9 mouse cellular contexts compared by ENCODE assay signal in genomic region chr3:14887686-14888295, GRCm38 (mm10). TPM values are rescaled to one million over a fixed set of nuclear protein-coding genes. Genes with fewer than 3 reads are reported as not detected.
DNase-seq lines count a peak whose midpoint lies in the region; ATAC-seq and TF ChIP-seq lines count a peak whose summit lies in the region.
"Had no signal": no experiment of that assay in that cellular context is flagged by ENCODE, and none has a peak within 500 bp of the region (broad histone marks: within the 10 kb centered on the region; RNA-seq: fewer than 3 reads in every experiment).

No protein-coding gene starts in this region.

- H3K9ac ChIP-seq in kidney, embryonic 16.5 days (replicated peaks; ENCODE audit: low read length), result no peak overlapping the region
- H3K9ac ChIP-seq in embryonic facial prominence, embryonic 14.5 days (ENCODE audit: low read depth, low read length), result no peak overlapping the region
- H3K9ac ChIP-seq in liver, embryonic 15.5 days, result peak overlapping the region; percentile 99
- H3K9ac ChIP-seq in neural tube, embryonic 15.5 days (replicated peaks), result no peak overlapping the region
- H3K9ac ChIP-seq in intestine, postnatal 0 days (ENCODE audit: low read depth, low read length), result no peak overlapping the region
- H3K9ac ChIP-seq: limb, embryonic 12.5 days had no signal

- no peaks in the 10 kb centered on the region; the same call in 1 of the 2 replicates for H3K27me3 ChIP-seq in kidney, embryonic 16.5 days (ENCODE audit: insufficient read depth, low read length)
- peaks cover 19% of the 10 kb centered on the region for H3K27me3 ChIP-seq in embryonic facial prominence, embryonic 14.5 days (replicated peaks; ENCODE audit: control insufficient read depth, insufficient read depth, low read length)
- H3K27me3 ChIP-seq in liver, embryonic 15.5 days, result no peaks in the 10 kb centered on the region
- H3K27me3 ChIP-seq in neural tube, embryonic 15.5 days (replicated peaks), result no peaks in the 10 kb centered on the region
- H3K27me3 ChIP-seq in intestine, postnatal 0 days (replicated peaks; ENCODE audit: control insufficient read depth, insufficient read depth, low read length), result peaks cover 15% of the 10 kb centered on the region

- WGBS in kidney, embryonic 16.5 days, result 80% methylated on average over 10 of the region's 10 CpGs
- 64% methylated on average over 10 of the region's 10 CpGs for WGBS in embryonic facial prominence, embryonic 14.5 days
- 28% methylated on average over 10 of the region's 10 CpGs for WGBS in liver, embryonic 15.5 days (ENCODE audit: insufficient replicate concordance)
- 68% methylated on average over 10 of the region's 10 CpGs for WGBS in neural tube, embryonic 15.5 days
- 69% methylated on average over 10 of the region's 10 CpGs for WGBS in intestine, postnatal 0 days

- H3K4me2 ChIP-seq in kidney, embryonic 16.5 days (replicated peaks; ENCODE audit: low read depth, low read length), result peak overlapping the region; percentile 18; the same call in 1 of the 2 replicates
- no peak overlapping the region; the same call in 1 of the 2 replicates for H3K4me2 ChIP-seq in embryonic facial prominence, embryonic 14.5 days (ENCODE audit: low read depth, low read length)
- H3K4me2 ChIP-seq in liver, embryonic 15.5 days, result peak overlapping the region; percentile 74
- H3K4me2 ChIP-seq in neural tube, embryonic 15.5 days, result peak overlapping the region; percentile 85
- no peak overlapping the region for H3K4me2 ChIP-seq in intestine, postnatal 0 days (replicated peaks; ENCODE audit: low read depth)

- no peak for DNase-seq in kidney, postnatal 14 days
- no peak for DNase-seq in embryonic facial prominence, embryonic 14.5 days (ENCODE audit: low spot score)
- no peak for DNase-seq in right cerebral cortex, adult 18-20 months
- no peak for DNase-seq in B cell, adult 2 months

- no peak for ATAC-seq in kidney, embryonic 16.5 days (ENCODE audit: low FRiP score, low TSS enrichment)
- ATAC-seq in embryonic facial prominence, embryonic 14.5 days (ENCODE audit: low read depth), result no peak
- no peak for ATAC-seq in liver, embryonic 15.5 days (ENCODE audit: insufficient read depth)
- ATAC-seq in neural tube, embryonic 15.5 days (ENCODE audit: low FRiP score), result no peak
- no peak for ATAC-seq in intestine, postnatal 0 days

- peaks cover 14% of the 10 kb centered on the region for H3K4me1 ChIP-seq in kidney, embryonic 16.5 days (ENCODE audit: insufficient read depth, low read length)
- no peaks in the 10 kb centered on the region for H3K4me1 ChIP-seq in embryonic facial prominence, embryonic 14.5 days (ENCODE audit: control insufficient read depth, insufficient read depth, low read length)
- peaks cover 25% of the 10 kb centered on the region for H3K4me1 ChIP-seq in liver, embryonic 15.5 days (replicated peaks)
- peaks cover 9% of the 10 kb centered on the region for H3K4me1 ChIP-seq in neural tube, embryonic 15.5 days
- H3K4me1 ChIP-seq in intestine, postnatal 0 days (replicated peaks; ENCODE audit: control insufficient read depth, insufficient read depth, low read length), result no peaks in the 10 kb centered on the region
- H3K4me1 ChIP-seq: limb, embryonic 12.5 days had no signal

- no peak for TF ChIP-seq CTCF in intestine, postnatal 0 days (IDR thresholded peaks at IDR 0.05; ENCODE audit: low read depth)

- no peaks in the 10 kb centered on the region for H3K36me3 ChIP-seq in kidney, embryonic 16.5 days (ENCODE audit: insufficient read depth, low read length)
- H3K36me3 ChIP-seq in embryonic facial prominence, embryonic 14.5 days (ENCODE audit: control insufficient read depth, insufficient read depth, low read length), result no peaks in the 10 kb centered on the region
- H3K36me3 ChIP-seq in liver, embryonic 15.5 days (replicated peaks), result peaks cover 50% of the 10 kb centered on the region
- no peaks in the 10 kb centered on the region for H3K36me3 ChIP-seq in neural tube, embryonic 15.5 days
- no peaks in the 10 kb centered on the region for H3K36me3 ChIP-seq in intestine, postnatal 0 days (ENCODE audit: control insufficient read depth, insufficient read depth)
- H3K36me3 ChIP-seq: limb, embryonic 12.5 days had no signal

- no peaks in the 10 kb centered on the region for H3K9me3 ChIP-seq in kidney, embryonic 16.5 days (ENCODE audit: low read length)
- H3K9me3 ChIP-seq in embryonic facial prominence, embryonic 14.5 days (ENCODE audit: control insufficient read depth, low read length), result no peaks in the 10 kb centered on the region
- H3K9me3 ChIP-seq in liver, embryonic 15.5 days (replicated peaks), result no peaks in the 10 kb centered on the region
- H3K9me3 ChIP-seq in neural tube, embryonic 15.5 days (replicated peaks), result no peaks in the 10 kb centered on the region
- no peaks in the 10 kb centered on the region for H3K9me3 ChIP-seq in intestine, postnatal 0 days (ENCODE audit: control insufficient read depth)
- H3K9me3 ChIP-seq: limb, embryonic 12.5 days had no signal

- no peak overlapping the region for H3K27ac ChIP-seq in kidney, embryonic 16.5 days (ENCODE audit: low read length)
- no peak overlapping the region for H3K27ac ChIP-seq in embryonic facial prominence, embryonic 14.5 days (replicated peaks; ENCODE audit: low read depth, low read length)
- H3K27ac ChIP-seq in liver, embryonic 15.5 days (replicated peaks), result peak overlapping the region; percentile 99
- H3K27ac ChIP-seq in neural tube, embryonic 15.5 days (replicated peaks), result no peak overlapping the region
- no peak overlapping the region for H3K27ac ChIP-seq in intestine, postnatal 0 days (ENCODE audit: low read depth, low read length)
- H3K27ac ChIP-seq: limb, embryonic 12.5 days had no signal

- H3K4me3 ChIP-seq in kidney, embryonic 16.5 days (ENCODE audit: low read length), result peak overlapping the region; percentile 82
- peak overlapping the region; percentile 10 for H3K4me3 ChIP-seq in embryonic facial prominence, embryonic 14.5 days (ENCODE audit: low read depth, low read length)
- peak overlapping the region; percentile 86 for H3K4me3 ChIP-seq in liver, embryonic 15.5 days (replicated peaks)
- H3K4me3 ChIP-seq in neural tube, embryonic 15.5 days (replicated peaks), result no peak overlapping the region
- H3K4me3 ChIP-seq in intestine, postnatal 0 days (ENCODE audit: low read depth, low read length), result no peak overlapping the region; the same call in 1 of the 2 replicates

RNA-seq across cellular contexts. Expression of gene Car2, which starts 1.7 kb away (rescaled TPM):
- 89.2 and 102 TPM in 2 replicates for polyA plus RNA-seq in kidney, embryonic 16.5 days (2015; fragmentation: Nextera tagmentation; extraction: Ambion mirVana)
- polyA plus RNA-seq in embryonic facial prominence, embryonic 14.5 days (2014; fragmentation: Nextera tagmentation; extraction: Ambion mirVana), result 28.8 and 33.3 TPM in 2 replicates
- 2,386 and 2,474 TPM in 2 replicates for polyA plus RNA-seq in liver, embryonic 15.5 days (2015; fragmentation: Nextera tagmentation; extraction: Ambion mirVana)
- polyA plus RNA-seq in neural tube, embryonic 15.5 days (2015; fragmentation: Nextera tagmentation; extraction: Ambion mirVana), result 25.7 and 28.7 TPM in 2 replicates
- polyA plus RNA-seq in intestine, postnatal 0 days (2015; fragmentation: Nextera tagmentation; extraction: Ambion mirVana), result 28.4 and 39.5 TPM in 2 replicates

RNA-seq across cellular contexts. Expression of gene Car3, which starts 24.5 kb away (rescaled TPM):
- polyA plus RNA-seq in kidney, embryonic 16.5 days (2015; fragmentation: Nextera tagmentation; extraction: Ambion mirVana), result 21.0 and 22.3 TPM in 2 replicates
- 206 and 577 TPM in 2 replicates for polyA plus RNA-seq in embryonic facial prominence, embryonic 14.5 days (2014; fragmentation: Nextera tagmentation; extraction: Ambion mirVana)
- polyA plus RNA-seq in liver, embryonic 15.5 days (2015; fragmentation: Nextera tagmentation; extraction: Ambion mirVana), result 140 and 151 TPM in 2 replicates
- polyA plus RNA-seq in neural tube, embryonic 15.5 days (2015; fragmentation: Nextera tagmentation; extraction: Ambion mirVana), result 9.7 and 19.0 TPM in 2 replicates
- polyA plus RNA-seq in intestine, postnatal 0 days (2015; fragmentation: Nextera tagmentation; extraction: Ambion mirVana), result 1.4 TPM in 2 replicates

Comparison
In these comparisons a context has a peak if more than half of its experiments do, and no peak if none do; other contexts are left out.
1. H3K4me2 ChIP-seq: peak in kidney, embryonic 16.5 days (single experiment), liver, embryonic 15.5 days (single experiment) and neural tube, embryonic 15.5 days (single experiment); none in embryonic facial prominence, embryonic 14.5 days (single experiment) and intestine, postnatal 0 days (single experiment).
2. H3K4me3 ChIP-seq: peak in kidney, embryonic 16.5 days (single experiment), embryonic facial prominence, embryonic 14.5 days (single experiment) and liver, embryonic 15.5 days (single experiment); none in neural tube, embryonic 15.5 days (single experiment) and intestine, postnatal 0 days (single experiment).
3. RNA of gene Car2, which starts 1.7 kb away (polyA plus RNA-seq): 2,386 to 2,474 TPM in liver, embryonic 15.5 days; 89.2 to 102 TPM in kidney, embryonic 16.5 days, 28.4 to 39.5 TPM in intestine, postnatal 0 days, 28.8 to 33.3 TPM in embryonic facial prominence, embryonic 14.5 days and 25.7 to 28.7 TPM in neural tube, embryonic 15.5 days; every median in the first group is over 10 times any median in the second.